Mouse (Mus musculus) C2C12 (cell line): ENCODE measurements around the gene Dnajc12.

Source experiments
- CEBPB ChIP-seq: IDR thresholded peaks from one replicate; pipeline ENCODE4 v1.6.1; 2011; ENCODE audit warnings: low read depth, mild to moderate bottlenecking, control low read depth, moderate library complexity
- CTCF ChIP-seq: IDR thresholded peaks from one replicate; pipeline ENCODE4 v1.5.1; 2011; ENCODE audit not compliant: control insufficient read depth, insufficient read depth, insufficient read length
- FOSL1 ChIP-seq: IDR thresholded peaks from one replicate; pipeline ENCODE4 v1.8.0; 2011; ENCODE audit warnings: mild to moderate bottlenecking, low read length; ENCODE audit not compliant: poor library complexity, insufficient read depth, severe bottlenecking
- MAX ChIP-seq: IDR thresholded peaks from one replicate; pipeline ENCODE4 v1.6.1; 2011; ENCODE audit warnings: mild to moderate bottlenecking, control low read depth
- MYOG ChIP-seq: IDR thresholded peaks from one replicate; pipeline ENCODE4 v1.6.1; 2011; ENCODE audit not compliant: control insufficient read depth, insufficient read length; ENCODE audit errors: extremely low read depth
- USF1 ChIP-seq: IDR thresholded peaks from one replicate; pipeline ENCODE4 v1.6.1; 2011; ENCODE audit warnings: low read depth, mild to moderate bottlenecking, control low read depth, moderate library complexity

GRCm38 (mm10) chr10:63421739-63422735, 39.8 kb downstream of the Dnajc12 start, which contains the start of gene Gm7075:
- peak; percentile 14 for TF ChIP-seq CTCF
- TF ChIP-seq MYOG: no peak
- no peak for TF ChIP-seq USF1
- TF ChIP-seq MAX: no peak
- no peak for TF ChIP-seq CEBPB
- TF ChIP-seq FOSL1: no peak
